Mouse (Mus musculus) forebrain, embryonic 12.5 days (tissue): ENCODE results near the gene Tfpt. TPM values are rescaled to one million over a fixed set of nuclear protein-coding genes. Genes with fewer than 3 reads are reported as not detected.

Experiments
- ATAC-seq: fragments of 200-750 bp; cut with Nextera tagmentation; 2 replicates; pipeline ENCODE4 v1.8.0; 2017; ENCODE audit warnings: moderate TSS enrichment; ENCODE audit not compliant: low FRiP score
- H3K27ac ChIP-seq: fragments of 300-500 bp; sonication (generic); 2 replicates; pipeline ENCODE4 v1.5.1; 2016; ENCODE audit warnings: mild to moderate bottlenecking
- H3K27me3 ChIP-seq: fragments of 300-500 bp; sonication (generic); 2 replicates; pipeline ENCODE4 v1.6.1; 2016; ENCODE audit warnings: mild to moderate bottlenecking
- H3K36me3 ChIP-seq: fragments of 300-500 bp; sonication (generic); replicated peaks from 2 replicates; pipeline ENCODE4 v1.6.1; 2016; ENCODE audit warnings: mild to moderate bottlenecking
- H3K4me1 ChIP-seq: fragments of 300-500 bp; sonication (generic); 2 replicates; pipeline ENCODE4 v1.6.1; 2016
- H3K4me2 ChIP-seq: fragments of 300-500 bp; sonication (generic); 2 replicates; pipeline ENCODE4 v1.6.1; 2016; ENCODE audit warnings: mild to moderate bottlenecking, moderate library complexity
- H3K4me3 ChIP-seq: fragments of 300-500 bp; sonication (generic); replicated peaks from 2 replicates; pipeline ENCODE4 v1.5.1; 2016; ENCODE audit warnings: mild to moderate bottlenecking
- H3K9ac ChIP-seq: fragments of 300-500 bp; sonication (generic); 2 replicates; pipeline ENCODE4 v1.6.1; 2016; ENCODE audit warnings: mild to moderate bottlenecking
- H3K9me3 ChIP-seq: fragments of 300-500 bp; sonication (generic); 2 replicates; pipeline ENCODE4 v1.6.1; 2016
- WGBS: fragments of 180-500 bp; shearing (Covaris S2); methylation state at CpG from one replicate; pipeline ENCODE4 v1.1.7; 2016; 5-methylcytosine and 5-hydroxymethylcytosine counted together
- polyA plus RNA-seq: library from polyadenylated mRNA; unstranded; fragments of >200 nt; fragmentation: Nextera tagmentation; extraction: Ambion mirVana; gene quantifications from 2 replicates; pipeline ENCODE4 v1.2.1, GENCODE M21; 2016

Gene Tfpt
- polyA plus RNA-seq, 1 experiment from 2014 or later: 34.4 TPM

DNA sequence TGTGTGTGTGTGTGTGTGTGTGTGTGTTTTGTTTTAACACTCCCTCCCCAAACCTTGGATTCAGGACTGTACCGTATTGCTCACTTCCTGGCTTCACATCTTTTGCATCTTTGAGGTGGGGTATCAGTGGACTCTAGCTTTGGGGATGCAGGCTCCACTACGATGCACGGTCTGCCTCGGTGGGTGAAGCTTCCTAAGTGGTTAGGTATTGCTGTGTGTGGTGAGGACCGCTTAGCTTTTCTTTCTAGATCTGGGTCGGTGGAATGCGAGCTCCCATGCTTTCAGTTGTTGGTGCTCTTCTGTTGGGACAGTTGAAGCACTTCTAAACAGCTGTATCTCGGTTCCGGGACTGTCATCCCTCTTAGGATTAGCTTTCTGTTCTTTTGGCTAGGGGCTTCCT, 16.5 kb upstream of the Tfpt start:
- no peak for ATAC-seq
- Histone ChIP-seq H3K4me1 (peaks cover 39% of the 10 kb centered on the region), H3K36me3 (peaks cover 31% of the 10 kb centered on the region), H3K4me3 (peak overlapping the region; percentile 98), H3K27ac (peak overlapping the region; percentile 97; the same call in 1 of the 2 replicates), H3K27me3 (no peaks in the 10 kb centered on the region), H3K9me3 (no peaks in the 10 kb centered on the region), H3K4me2 (peak overlapping the region; percentile 94), H3K9ac (peak overlapping the region; percentile 99)
- 27% methylated on average over 9 of the region's 9 CpGs for WGBS

DNA sequence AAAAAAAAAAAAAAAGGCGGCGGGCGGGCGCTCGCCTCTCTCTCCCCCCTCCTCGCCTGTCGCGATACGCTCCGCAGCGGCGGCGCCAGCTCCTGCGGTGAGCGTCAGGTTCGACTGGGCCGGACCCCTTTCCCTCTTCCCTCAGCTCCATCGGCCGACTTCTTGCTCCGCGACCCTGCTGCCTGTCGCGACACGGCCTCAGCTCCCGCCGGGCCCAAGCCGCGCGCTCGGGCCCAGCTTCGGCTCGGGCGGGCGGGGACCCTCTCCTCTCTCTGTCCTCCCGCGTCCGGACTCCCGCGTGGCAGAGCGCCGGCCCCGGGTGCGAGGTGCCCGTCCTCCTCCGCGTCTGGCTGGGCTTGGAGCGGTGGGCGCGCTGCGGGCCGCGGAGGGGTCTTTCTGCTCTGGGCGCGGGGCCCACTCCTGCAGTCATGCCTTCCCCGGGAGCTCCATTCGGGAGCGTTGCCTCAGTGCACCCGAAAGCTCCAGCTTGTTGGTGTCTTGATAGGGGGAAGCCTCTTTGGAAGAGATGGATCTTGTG, 15.8 kb upstream of the Tfpt start:
- Histone ChIP-seq H3K36me3 (peaks cover 31% of the 10 kb centered on the region), H3K4me2 (peak overlapping the region; percentile 94), H3K27ac (peak overlapping the region; percentile 97), H3K4me1 (peaks cover 39% of the 10 kb centered on the region), H3K4me3 (peak overlapping the region; percentile 98), H3K9ac (peak overlapping the region; percentile 99), H3K9me3 (no peaks in the 10 kb centered on the region), H3K27me3 (no peaks in the 10 kb centered on the region)
- under 1% methylated on average over 44 of the region's 58 CpGs for WGBS
- peak; percentile 5; the same call in 1 of the 2 replicates for ATAC-seq

DNA sequence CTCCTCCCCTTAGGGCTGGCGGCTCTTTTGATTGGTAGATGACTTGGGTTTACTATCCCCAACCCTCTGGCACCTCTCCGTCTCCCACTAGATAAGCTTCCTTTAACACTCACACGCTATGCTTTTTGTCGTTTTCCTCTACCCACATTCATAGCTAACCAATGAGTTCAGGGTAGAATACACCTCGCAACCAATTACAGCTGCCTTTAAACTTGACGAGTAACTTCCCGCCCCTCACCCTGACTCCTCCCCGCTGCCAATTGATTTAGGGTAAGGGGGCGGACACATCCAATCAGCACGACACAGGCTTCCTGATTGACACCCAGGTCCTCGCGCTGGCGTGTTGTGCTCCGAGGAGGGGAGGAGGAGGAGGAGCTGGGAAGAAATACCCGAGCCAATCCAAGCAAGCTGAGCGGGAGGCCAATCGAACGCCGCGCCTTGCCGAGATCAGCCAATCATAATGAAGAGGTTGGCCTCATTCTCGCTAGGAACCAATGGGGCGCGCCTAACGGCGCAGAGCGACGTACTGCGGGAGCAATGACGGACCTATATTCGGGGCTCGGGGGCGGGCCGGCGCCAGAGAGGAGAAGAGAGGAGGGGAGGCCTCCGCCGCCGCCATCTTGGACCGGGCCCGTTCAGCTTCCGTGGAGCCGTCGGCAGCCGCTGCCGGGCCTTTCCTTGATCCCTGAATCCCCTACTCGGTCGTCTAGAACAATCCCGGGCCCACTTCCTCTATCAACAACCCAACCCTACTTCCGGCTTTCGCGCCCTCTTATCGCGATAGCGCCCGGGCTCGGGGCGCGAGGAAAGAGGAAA, 15.2 kb upstream of the Tfpt start, which contains the start of gene Cnot3:
Gene Cnot3 (plus strand): TSS at position 597 of the 816 bp plus-strand sequence.
- Histone ChIP-seq H3K4me2 (peak within 1 kb of the TSS; percentile 94), H3K36me3 (peaks cover 34% of the 10 kb centered on the region), H3K9ac (peak within 1 kb of the TSS; percentile 99), H3K4me1 (peaks cover 39% of the 10 kb centered on the region), H3K27me3 (no peaks in the 10 kb centered on the region), H3K4me3 (peak within 1 kb of the TSS; percentile 98), H3K27ac (peak within 1 kb of the TSS; percentile 97), H3K9me3 (no peaks in the 10 kb centered on the region)
- under 1% methylated on average over 48 of the region's 58 CpGs for WGBS
- ATAC-seq: peak; percentile 98

DNA sequence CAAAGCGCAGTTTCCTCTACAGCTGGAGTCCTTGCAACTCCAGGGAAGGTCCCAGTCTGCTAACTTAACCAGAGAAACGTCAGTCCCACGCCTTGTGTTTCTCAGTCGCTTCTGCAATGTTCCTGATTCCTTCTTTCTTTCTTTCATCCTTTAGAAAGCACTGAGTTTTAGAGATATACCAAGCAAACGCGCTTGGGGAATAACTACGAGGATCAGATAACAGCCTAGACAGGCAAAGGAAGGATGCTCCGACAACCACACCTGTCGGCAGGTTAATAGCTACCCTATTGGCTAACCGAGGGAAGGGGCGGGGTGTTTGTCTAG, 14.6 kb upstream of the Tfpt start:
- H3K36me3 ChIP-seq: peaks cover 39% of the 10 kb centered on the region
- peak overlapping the region; percentile 36; the same call in 1 of the 2 replicates for H3K27ac ChIP-seq

DNA sequence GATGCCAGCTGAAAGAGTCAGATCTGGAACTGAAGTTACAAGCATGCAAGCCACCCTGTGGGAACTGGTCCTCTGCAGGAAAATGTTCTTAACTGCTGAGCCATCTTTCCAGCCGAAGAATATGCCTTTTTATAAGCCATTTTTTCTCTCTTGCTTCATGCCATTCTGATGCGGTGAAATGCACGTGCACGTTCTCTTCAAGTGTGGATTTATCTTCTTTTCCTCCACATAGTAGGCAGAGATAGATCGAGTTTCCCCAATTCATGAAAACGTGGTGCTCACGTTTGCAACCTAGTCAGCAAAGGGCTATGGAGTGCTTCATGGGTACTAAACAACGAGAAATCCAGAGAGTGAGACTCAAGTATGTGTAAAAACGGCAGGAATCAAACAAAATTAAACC, 14.1 kb upstream of the Tfpt start:
- Histone ChIP-seq H3K4me3 (peak overlapping the region; percentile 98), H3K9ac (peak overlapping the region; percentile 34), H3K9me3 (no peaks in the 10 kb centered on the region), H3K4me2 (peak overlapping the region; percentile 65), H3K27ac (peak overlapping the region; percentile 36; the same call in 1 of the 2 replicates), H3K4me1 (peaks cover 35% of the 10 kb centered on the region), H3K27me3 (no peaks in the 10 kb centered on the region), H3K36me3 (peaks cover 42% of the 10 kb centered on the region)
- ATAC-seq: no peak
- 22% methylated on average over 9 of the region's 9 CpGs for WGBS

More for the DNA sequence above, 14.6 kb upstream of the Tfpt start:
- no peak for ATAC-seq
- 1% methylated on average over 11 of the region's 11 CpGs for WGBS
- Histone ChIP-seq H3K4me1 (peaks cover 39% of the 10 kb centered on the region), H3K9ac (peak overlapping the region; percentile 34; the same call in 1 of the 2 replicates), H3K9me3 (no peaks in the 10 kb centered on the region), H3K4me2 (peak overlapping the region; percentile 65), H3K4me3 (peak overlapping the region; percentile 98), H3K27me3 (no peaks in the 10 kb centered on the region)

DNA sequence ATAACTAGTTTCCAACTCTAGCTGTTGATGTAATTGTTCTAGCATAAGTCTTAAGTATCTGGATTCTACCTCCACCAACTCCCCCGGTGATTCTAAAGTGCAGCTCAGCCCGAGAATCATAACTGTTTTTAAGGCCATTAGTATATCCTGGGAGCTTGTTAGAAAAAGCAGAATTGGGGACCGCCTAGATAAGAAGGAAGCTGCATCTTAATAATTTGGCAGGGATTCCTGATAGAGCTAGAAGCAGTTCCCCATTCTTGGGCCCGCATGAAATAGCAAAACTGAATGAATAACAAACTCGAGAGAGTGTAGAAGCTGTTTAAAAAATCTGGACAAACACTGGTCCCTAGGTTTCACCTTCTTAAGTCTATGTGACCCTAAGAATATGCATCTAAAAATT, 13.7 kb upstream of the Tfpt start:
- 73% methylated on average over 5 of the region's 5 CpGs for WGBS
- no peak for ATAC-seq
- H3K9ac ChIP-seq: no peak overlapping the region
- H3K4me2 ChIP-seq: no peak overlapping the region
- H3K27ac ChIP-seq: no peak overlapping the region
- no peak overlapping the region for H3K4me3 ChIP-seq
- no peaks in the 10 kb centered on the region for H3K9me3 ChIP-seq
- H3K4me1 ChIP-seq: peaks cover 30% of the 10 kb centered on the region
- H3K36me3 ChIP-seq: peaks cover 43% of the 10 kb centered on the region
- no peaks in the 10 kb centered on the region for H3K27me3 ChIP-seq

DNA sequence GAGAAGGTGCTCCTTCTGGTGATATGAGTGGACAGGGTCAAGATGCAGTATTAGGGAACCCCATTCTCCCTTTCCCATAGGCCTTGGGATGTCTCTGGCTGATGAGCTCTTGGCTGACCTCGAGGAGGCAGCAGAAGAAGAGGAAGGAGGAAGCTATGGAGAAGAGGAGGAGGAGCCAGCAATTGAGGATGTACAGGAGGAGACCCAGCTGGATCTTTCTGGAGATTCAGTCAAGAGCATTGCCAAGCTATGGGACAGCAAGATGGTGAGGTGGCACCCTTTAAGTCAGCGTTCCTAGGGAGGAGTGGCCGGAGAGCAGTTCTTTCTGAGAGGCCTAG, 718 bp upstream of the Tfpt start:
- Histone ChIP-seq H3K4me3 (peak overlapping the region; percentile 70), H3K9me3 (no peaks in the 10 kb centered on the region), H3K4me2 (peak overlapping the region; percentile 96), H3K36me3 (peaks cover 41% of the 10 kb centered on the region), H3K9ac (peak overlapping the region; percentile 89), H3K27me3 (no peaks in the 10 kb centered on the region), H3K4me1 (peaks cover 20% of the 10 kb centered on the region), H3K27ac (no peak overlapping the region)
- 0 out of 2 replicates have a peak, but pooled peaks have one; percentile 4 for ATAC-seq
- 48% methylated on average over 3 of the region's 3 CpGs for WGBS

DNA sequence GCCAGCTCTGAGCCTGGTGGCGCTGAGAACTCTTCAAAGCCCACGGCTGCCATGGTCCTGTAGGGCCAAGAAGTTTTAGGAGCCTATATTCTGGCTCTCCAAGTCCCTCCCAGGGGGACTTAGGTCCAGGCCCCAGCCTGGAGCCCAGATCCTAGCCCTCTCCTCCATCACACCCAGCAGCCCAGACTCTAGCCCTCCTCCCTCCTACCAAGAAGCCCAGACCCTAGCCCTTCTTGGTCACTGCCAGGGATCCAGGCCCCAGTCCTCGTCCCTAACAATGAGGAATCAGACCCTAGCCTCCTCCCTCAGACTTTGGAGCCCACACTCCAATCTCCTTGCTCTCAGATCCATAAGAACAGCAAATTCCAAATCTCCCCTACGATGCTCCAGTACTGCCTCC, 699 bp downstream of the Tfpt start:
- ATAC-seq: peak; percentile 59
- 38% methylated on average over 4 of the region's 4 CpGs for WGBS
- peak overlapping the region; percentile 96 for H3K4me2 ChIP-seq
- H3K9ac ChIP-seq: peak overlapping the region; percentile 89
- H3K9me3 ChIP-seq: no peaks in the 10 kb centered on the region
- H3K27ac ChIP-seq: peak overlapping the region; percentile 59
- H3K4me1 ChIP-seq: peaks cover 20% of the 10 kb centered on the region
- H3K27me3 ChIP-seq: no peaks in the 10 kb centered on the region
- peaks cover 38% of the 10 kb centered on the region for H3K36me3 ChIP-seq
- peak overlapping the region; percentile 70 for H3K4me3 ChIP-seq

DNA sequence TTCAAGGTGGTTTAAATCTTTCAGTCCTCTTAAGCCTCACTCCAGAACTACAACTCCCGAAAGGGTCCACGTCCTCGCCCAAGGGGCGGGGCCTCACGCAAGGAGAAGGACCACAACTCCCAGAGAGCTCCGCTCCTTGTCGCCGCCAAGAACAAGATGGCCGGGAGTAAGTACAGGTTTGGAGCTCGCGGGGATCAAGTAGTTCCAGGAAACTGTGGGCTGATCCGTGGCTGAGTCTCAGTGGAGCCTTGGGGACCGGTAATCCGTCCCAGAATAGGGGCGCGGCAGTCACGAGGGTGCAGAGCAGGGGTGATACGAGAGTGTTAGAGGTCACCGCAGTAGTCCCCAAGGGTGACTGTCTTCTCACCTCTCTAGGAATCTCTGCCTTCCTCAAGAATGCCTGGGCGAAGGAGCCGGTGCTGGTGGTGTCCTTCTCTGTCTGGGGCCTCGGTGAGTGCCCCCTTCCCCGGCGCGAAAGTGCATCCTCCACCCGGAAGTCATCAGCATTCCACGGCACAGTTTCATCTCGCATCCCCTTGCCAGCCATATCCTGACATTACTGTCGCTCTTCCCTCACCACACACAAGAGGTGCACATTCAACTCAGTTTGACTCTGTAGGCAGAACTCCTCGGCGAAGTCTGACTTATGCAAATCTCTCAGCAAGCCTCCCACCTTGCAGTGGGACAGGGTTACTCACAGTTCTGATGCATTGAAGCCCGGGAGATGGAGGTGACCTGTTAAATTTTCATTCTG, 12.3 kb downstream of the Tfpt start, which contains the start of gene Ndufa3:
Gene Ndufa3 (plus strand): TSS at position 132 of the 754 bp plus-strand sequence.
- peak within 1 kb of the TSS; percentile 42; the same call in 1 of the 2 replicates for H3K27ac ChIP-seq
- H3K9me3 ChIP-seq: no peaks in the 10 kb centered on the region
- WGBS: 2% methylated on average over 32 of the region's 32 CpGs
- H3K4me3 ChIP-seq: peak within 1 kb of the TSS; percentile 79
- no peaks in the 10 kb centered on the region for H3K27me3 ChIP-seq
- peaks cover 28% of the 10 kb centered on the region for H3K36me3 ChIP-seq
- peaks cover 11% of the 10 kb centered on the region for H3K4me1 ChIP-seq
- H3K4me2 ChIP-seq: peak within 1 kb of the TSS; percentile 76
- peak; percentile 96 for ATAC-seq
- peak within 1 kb of the TSS; percentile 81 for H3K9ac ChIP-seq

DNA sequence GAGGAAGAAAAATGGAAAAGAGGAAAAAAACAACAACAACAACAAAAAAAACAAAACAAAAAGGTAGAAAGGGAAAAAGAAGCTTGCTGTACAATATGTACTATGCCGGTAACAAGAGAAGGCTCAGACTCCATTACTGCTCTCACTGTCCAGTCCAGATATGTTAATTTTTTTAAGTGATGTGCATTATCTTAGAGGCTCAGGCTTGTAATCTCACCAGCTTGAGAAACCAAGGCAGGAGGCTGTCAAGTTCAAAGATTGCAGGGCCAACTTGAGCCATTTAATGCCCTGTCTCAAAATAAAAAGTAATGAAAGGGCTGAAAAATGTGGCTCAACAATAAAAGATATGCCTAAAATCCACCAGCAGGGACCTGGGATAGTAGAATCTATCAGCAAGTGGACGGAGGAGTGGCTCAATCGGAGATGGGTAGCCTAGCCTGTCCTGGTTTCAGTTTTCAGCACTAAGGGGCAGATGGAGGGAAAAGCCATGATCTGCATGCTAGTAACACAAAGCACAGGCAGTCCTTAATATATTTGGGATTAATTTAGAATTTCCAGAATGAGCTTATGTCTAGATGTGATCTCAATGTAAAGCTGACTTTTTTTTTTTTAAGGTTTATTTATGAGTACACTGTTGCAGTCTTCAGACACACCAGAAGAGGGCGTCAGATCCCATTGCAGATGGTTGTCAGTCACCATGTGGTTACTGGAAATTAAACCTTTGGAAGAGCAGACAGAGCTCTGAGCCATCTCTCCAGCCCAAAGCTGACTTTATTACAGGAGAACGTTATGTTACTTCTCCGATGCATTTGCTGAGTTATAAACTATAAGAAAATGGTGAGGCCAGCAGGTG, 13.1 kb downstream of the Tfpt start:
- Histone ChIP-seq H3K4me3 (peak overlapping the region; percentile 79), H3K36me3 (peaks cover 22% of the 10 kb centered on the region), H3K27ac (no peak overlapping the region), H3K4me1 (peaks cover 11% of the 10 kb centered on the region), H3K9me3 (no peaks in the 10 kb centered on the region), H3K9ac (0 out of 2 replicates have a peak overlapping the region, but pooled peaks have one; percentile 81), H3K4me2 (peak overlapping the region; percentile 76; the same call in 1 of the 2 replicates), H3K27me3 (no peaks in the 10 kb centered on the region)
- 42% methylated on average over 6 of the region's 6 CpGs for WGBS
- ATAC-seq: peak; percentile 45

DNA sequence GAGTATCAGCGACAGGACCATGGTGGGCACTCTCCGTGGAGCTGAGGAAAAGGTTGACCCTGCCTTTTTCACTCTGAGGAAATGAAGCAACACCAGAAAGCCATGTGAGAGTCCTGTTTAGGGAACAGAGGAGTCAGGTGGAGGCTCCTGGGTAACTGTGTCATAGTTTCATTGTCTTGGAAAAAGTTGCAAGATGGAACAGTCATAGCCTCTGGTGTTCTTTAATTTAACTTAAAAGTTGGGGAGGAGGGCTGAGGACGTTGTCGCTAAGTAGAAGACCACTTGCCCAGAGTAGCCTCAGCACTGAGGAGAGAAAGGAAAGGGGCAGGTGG, 13.7 kb downstream of the Tfpt start, which contains the start of gene Oscar:
Gene Oscar (minus strand): TSS at position 101 of the 332 bp plus-strand sequence.
- WGBS: 84% methylated on average over 4 of the region's 4 CpGs
- Histone ChIP-seq H3K9me3 (no peaks in the 10 kb centered on the region), H3K9ac (no peak within 1 kb of the TSS), H3K4me1 (peaks cover 11% of the 10 kb centered on the region), H3K4me2 (peak within 1 kb of the TSS; percentile 76; the same call in 1 of the 2 replicates), H3K27ac (no peak within 1 kb of the TSS), H3K36me3 (peaks cover 19% of the 10 kb centered on the region), H3K4me3 (peak within 1 kb of the TSS; percentile 79), H3K27me3 (no peaks in the 10 kb centered on the region; the same call in 1 of the 2 replicates)
- no peak for ATAC-seq
